Mouse (Mus musculus): ENCODE measurements around the gene Rbfox3. TPM values are rescaled to one million over a fixed set of nuclear protein-coding genes. Genes with fewer than 3 reads are reported as not detected.

Gene Rbfox3
- polyA plus RNA-seq, 1 experiment = not detected

GRCm38 (mm10) chr11:118488191-118488906, 423.0 kb downstream of the Rbfox3 start:
- peaks cover 79% of the 10 kb centered on the region for H3K27me3 ChIP-seq (ENCODE audit: control insufficient read depth, insufficient read depth, insufficient read length)
- no peak overlapping the region for H3K4me3 ChIP-seq
- TF ChIP-seq MYOD1 (IDR thresholded peaks at IDR 0.05; ENCODE audit: control insufficient read depth in 1 of 3, insufficient read length in 2 of 3, low read depth in 2 of 3) (no peak), SRF (IDR thresholded peaks at IDR 0.05; ENCODE audit: control insufficient read depth, insufficient read length, low read depth) (no peak), MYOG (IDR thresholded peaks at IDR 0.05; ENCODE audit: control insufficient read depth in 1 of 3, insufficient read depth in 1 of 3, insufficient read length in 2 of 3, low read depth in 2 of 3) (no peak), CEBPB (IDR thresholded peaks at IDR 0.05; ENCODE audit: insufficient read depth, poor library complexity, severe bottlenecking) (no peak), E2F4 (IDR thresholded peaks at IDR 0.05; ENCODE audit: insufficient read depth) (no peak), USF1 (IDR thresholded peaks at IDR 0.05; ENCODE audit: low read depth) (no peak), POLR2A (IDR thresholded peaks at IDR 0.05; ENCODE audit: insufficient read length, low read depth) (no peak), TCF12 (IDR thresholded peaks at IDR 0.05; ENCODE audit: insufficient read depth, poor library complexity, severe bottlenecking) (no peak), REST (IDR thresholded peaks at IDR 0.05; ENCODE audit: insufficient read depth, insufficient read length) (no peak), MAX (IDR thresholded peaks at IDR 0.05; ENCODE audit: low read depth) (no peak), TCF3 (IDR thresholded peaks at IDR 0.05; ENCODE audit: insufficient read length, low read depth) (no peak), POLR2AphosphoS2 (IDR thresholded peaks at IDR 0.05; ENCODE audit: insufficient read length, low read depth) (no peak)
- no peaks in the 10 kb centered on the region for H3K36me3 ChIP-seq (ENCODE audit: control insufficient read depth, insufficient read depth)
- no peak overlapping the region for H3K4me2 ChIP-seq (ENCODE audit: low read depth)
- H3ac ChIP-seq (ENCODE audit: control insufficient read depth, insufficient read length) = no peak overlapping the region
- no peaks in the 10 kb centered on the region for H3K79me2 ChIP-seq (ENCODE audit: control insufficient read depth, insufficient read depth)

DNA sequence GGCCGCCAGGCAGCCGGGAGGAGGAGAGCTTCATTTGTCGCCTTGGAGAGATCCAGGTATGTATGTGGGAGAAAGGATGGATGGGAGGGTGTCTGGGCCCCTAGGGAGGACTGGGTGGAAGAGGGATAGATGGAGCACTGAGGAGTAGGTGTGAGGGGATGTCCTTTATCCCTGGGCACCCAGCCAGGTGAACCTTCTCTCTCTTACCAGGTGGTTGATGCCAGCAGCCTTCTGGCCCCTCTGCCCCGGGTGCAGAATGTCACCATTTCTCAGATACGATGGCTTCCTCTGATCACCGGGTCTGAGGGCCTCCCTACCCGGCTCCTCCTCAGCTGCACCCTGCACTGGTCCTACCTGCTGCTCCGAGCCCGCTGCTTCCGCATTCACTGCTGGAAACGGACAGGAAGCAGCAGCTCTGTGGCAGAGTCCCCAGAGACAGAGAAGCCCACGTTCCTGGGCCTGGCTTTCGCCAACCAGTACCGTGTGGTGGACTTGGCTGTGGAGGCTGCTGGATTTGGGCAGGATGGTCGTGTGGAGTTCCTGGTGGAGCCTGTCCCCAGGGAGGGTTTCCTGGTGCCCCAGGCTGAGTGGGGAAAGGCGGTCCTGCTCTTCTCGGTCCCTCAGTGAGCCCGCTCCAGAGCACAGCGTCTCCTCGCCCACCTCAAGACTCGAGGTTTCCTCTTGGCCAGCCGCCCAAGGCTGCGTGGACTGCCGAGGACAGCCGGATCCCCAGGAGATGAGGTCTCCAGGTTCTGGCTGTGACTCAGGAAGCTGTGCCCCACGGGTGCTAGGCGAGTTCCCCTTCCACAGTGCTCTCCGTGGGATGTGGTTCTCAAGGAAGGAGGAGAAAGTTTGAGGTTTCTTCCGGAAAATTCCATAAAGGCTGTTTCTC, 424.3 kb downstream of the Rbfox3 start:
- Histone ChIP-seq H3K4me2 (ENCODE audit: low read depth) (no peak overlapping the region), H3K36me3 (ENCODE audit: control insufficient read depth, insufficient read depth) (no peaks in the 10 kb centered on the region), H3K79me2 (ENCODE audit: control insufficient read depth, insufficient read depth) (no peaks in the 10 kb centered on the region), H3K27me3 (ENCODE audit: control insufficient read depth, insufficient read depth, insufficient read length) (peaks cover 67% of the 10 kb centered on the region), H3ac (ENCODE audit: control insufficient read depth, insufficient read length) (no peak overlapping the region), H3K4me3 (no peak overlapping the region)
- TF ChIP-seq E2F4 (IDR thresholded peaks at IDR 0.05; ENCODE audit: insufficient read depth) (no peak), CEBPB (IDR thresholded peaks at IDR 0.05; ENCODE audit: insufficient read depth, poor library complexity, severe bottlenecking) (no peak), MAX (IDR thresholded peaks at IDR 0.05; ENCODE audit: low read depth) (no peak), POLR2A (IDR thresholded peaks at IDR 0.05; ENCODE audit: insufficient read length, low read depth) (no peak), POLR2AphosphoS2 (IDR thresholded peaks at IDR 0.05; ENCODE audit: insufficient read length, low read depth) (no peak), REST (IDR thresholded peaks at IDR 0.05; ENCODE audit: insufficient read depth, insufficient read length) (no peak), TCF12 (IDR thresholded peaks at IDR 0.05; ENCODE audit: insufficient read depth, poor library complexity, severe bottlenecking) (no peak), MYOD1 (IDR thresholded peaks at IDR 0.05; ENCODE audit: control insufficient read depth in 1 of 3, insufficient read length in 2 of 3, low read depth in 2 of 3) (no peak), TCF3 (IDR thresholded peaks at IDR 0.05; ENCODE audit: insufficient read length, low read depth) (no peak), MYOG (IDR thresholded peaks at IDR 0.05; ENCODE audit: control insufficient read depth in 1 of 3, insufficient read depth in 1 of 3, insufficient read length in 2 of 3, low read depth in 2 of 3) (no peak), USF1 (IDR thresholded peaks at IDR 0.05; ENCODE audit: low read depth) (no peak), SRF (IDR thresholded peaks at IDR 0.05; ENCODE audit: control insufficient read depth, insufficient read length, low read depth) (no peak)

GRCm38 (mm10) chr11:118486281-118486680, 425.1 kb downstream of the Rbfox3 start:
- H3ac ChIP-seq (ENCODE audit: control insufficient read depth, insufficient read length) = no peak overlapping the region
- no peak overlapping the region for H3K4me2 ChIP-seq (ENCODE audit: low read depth)
- no peaks in the 10 kb centered on the region for H3K36me3 ChIP-seq (ENCODE audit: control insufficient read depth, insufficient read depth)
- peaks cover 59% of the 10 kb centered on the region for H3K27me3 ChIP-seq (ENCODE audit: control insufficient read depth, insufficient read depth, insufficient read length)
- no peak overlapping the region for H3K4me3 ChIP-seq
- H3K79me2 ChIP-seq (ENCODE audit: control insufficient read depth, insufficient read depth) = no peaks in the 10 kb centered on the region
- no peak for TF ChIP-seq TCF12 (IDR thresholded peaks at IDR 0.05; ENCODE audit: insufficient read depth, poor library complexity, severe bottlenecking)
- TF ChIP-seq MYOD1 (IDR thresholded peaks at IDR 0.05; ENCODE audit: control insufficient read depth in 1 of 3, insufficient read length in 2 of 3, low read depth in 2 of 3) = no peak
- TF ChIP-seq MYOG (IDR thresholded peaks at IDR 0.05; ENCODE audit: control insufficient read depth in 1 of 3, insufficient read depth in 1 of 3, insufficient read length in 2 of 3, low read depth in 2 of 3) = no peak
- no peak for TF ChIP-seq MAX (IDR thresholded peaks at IDR 0.05; ENCODE audit: low read depth)
- no peak for TF ChIP-seq CEBPB (IDR thresholded peaks at IDR 0.05; ENCODE audit: insufficient read depth, poor library complexity, severe bottlenecking)
- TF ChIP-seq POLR2A (IDR thresholded peaks at IDR 0.05; ENCODE audit: insufficient read length, low read depth) = no peak

GRCm38 (mm10) chr11:118485780-118486179, 425.6 kb downstream of the Rbfox3 start:
- no peak for TF ChIP-seq MAX (IDR thresholded peaks at IDR 0.05; ENCODE audit: low read depth)
- TF ChIP-seq CEBPB (IDR thresholded peaks at IDR 0.05; ENCODE audit: insufficient read depth, poor library complexity, severe bottlenecking) = no peak
- no peak for TF ChIP-seq TCF3 (IDR thresholded peaks at IDR 0.05; ENCODE audit: insufficient read length, low read depth)
- no peak for TF ChIP-seq POLR2AphosphoS2 (IDR thresholded peaks at IDR 0.05; ENCODE audit: insufficient read length, low read depth)
- peak in 1 of 3 experiments; percentile 5 for TF ChIP-seq MYOD1 (IDR thresholded peaks at IDR 0.05; ENCODE audit: control insufficient read depth in 1 of 3, insufficient read length in 2 of 3, low read depth in 2 of 3)
- TF ChIP-seq TCF12 (IDR thresholded peaks at IDR 0.05; ENCODE audit: insufficient read depth, poor library complexity, severe bottlenecking) = no peak
- no peak for TF ChIP-seq USF1 (IDR thresholded peaks at IDR 0.05; ENCODE audit: low read depth)
- H3K36me3 ChIP-seq (ENCODE audit: control insufficient read depth, insufficient read depth) = no peaks in the 10 kb centered on the region
- no peaks in the 10 kb centered on the region for H3K79me2 ChIP-seq (ENCODE audit: control insufficient read depth, insufficient read depth)
- no peak overlapping the region for H3ac ChIP-seq (ENCODE audit: control insufficient read depth, insufficient read length)
- H3K4me2 ChIP-seq (ENCODE audit: low read depth) = no peak overlapping the region
- H3K4me3 ChIP-seq = no peak overlapping the region
- peaks cover 54% of the 10 kb centered on the region for H3K27me3 ChIP-seq (ENCODE audit: control insufficient read depth, insufficient read depth, insufficient read length)

Measured in myocyte (in vitro differentiated cells).